Mouse (Mus musculus) MEL-GATA-1-ER (cell line): ENCODE results near the gene Arl16.

Experiments
- DNase-seq: peaks from one replicate; pipeline ENCODE4 v3.0.0-alpha.2; 2012; ENCODE audit warnings: low read depth; ENCODE audit errors: extremely low read depth

Arl16 gene

GRCm38 (mm10) chr11:120492024-120492877, 24.8 kb upstream of the Arl16 start:
- peak; percentile 67 for DNase-seq

- peak; percentile 50 for DNase-seq
Measured at GRCm38 (mm10) chr11:120491317-120492023, 24.1 kb upstream of the Arl16 start, which contains the start of gene Slc25a10. Gene Slc25a10 (plus strand): TSS chr11:120491840.

DNA sequence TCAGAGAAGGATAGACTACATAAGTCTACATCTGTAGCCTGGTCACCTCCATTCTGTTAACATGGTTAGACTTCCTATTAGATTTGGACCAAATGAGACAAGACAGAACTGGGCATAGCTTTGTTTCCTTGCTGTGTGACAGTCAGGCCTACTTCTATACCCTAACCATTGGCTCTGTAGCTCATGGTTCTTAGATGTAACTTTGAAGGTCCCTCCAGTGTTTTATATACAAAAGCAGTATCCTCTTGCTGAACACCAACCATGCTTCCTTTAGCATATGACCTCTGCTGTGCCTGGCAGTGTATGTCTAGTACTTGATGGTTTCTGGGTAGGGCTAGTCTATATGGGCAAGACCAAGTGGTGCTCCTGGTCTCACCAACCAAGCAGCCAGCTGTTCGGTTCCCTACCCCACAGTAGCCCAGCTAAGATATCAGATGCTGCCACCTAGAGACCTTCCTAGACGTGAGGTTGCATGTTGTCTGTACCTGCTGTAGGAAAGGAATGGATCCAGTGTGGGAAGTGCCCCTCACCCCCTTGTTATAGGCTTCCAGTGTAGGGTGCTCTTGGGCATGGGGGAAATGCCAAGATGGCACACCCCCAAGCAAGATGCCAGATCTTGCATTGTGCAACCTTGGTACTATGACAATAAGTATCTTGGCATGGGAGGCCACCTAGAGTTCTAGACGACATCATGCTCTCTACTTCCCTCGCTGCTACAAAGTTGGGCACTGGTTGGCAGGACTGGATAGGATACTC, 23.1 kb upstream of the Arl16 start:
- DNase-seq = no peak

GRCm38 (mm10) chr11:120489054-120489761, 21.8 kb upstream of the Arl16 start:
- DNase-seq = peak; percentile 79

DNA sequence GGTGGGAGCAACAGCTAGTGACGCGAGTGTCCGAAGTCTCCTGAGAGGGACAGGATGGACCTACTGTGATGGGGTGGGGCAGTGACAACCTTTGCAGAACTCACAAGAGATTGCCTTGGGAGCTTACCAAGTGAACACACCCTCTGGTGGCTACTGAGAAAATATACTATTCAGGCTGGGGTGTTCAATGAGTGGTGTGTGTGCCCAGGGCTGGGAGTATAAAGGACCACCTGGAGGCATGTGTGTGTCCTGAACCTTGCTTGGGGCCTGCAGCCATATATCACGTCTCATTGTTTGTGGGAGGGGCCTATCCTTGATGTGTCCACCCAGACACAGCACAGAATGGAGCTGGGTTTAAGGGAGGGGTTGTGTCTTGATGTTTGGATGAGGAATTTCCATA, 21.1 kb upstream of the Arl16 start:
- DNase-seq = no peak

DNA sequence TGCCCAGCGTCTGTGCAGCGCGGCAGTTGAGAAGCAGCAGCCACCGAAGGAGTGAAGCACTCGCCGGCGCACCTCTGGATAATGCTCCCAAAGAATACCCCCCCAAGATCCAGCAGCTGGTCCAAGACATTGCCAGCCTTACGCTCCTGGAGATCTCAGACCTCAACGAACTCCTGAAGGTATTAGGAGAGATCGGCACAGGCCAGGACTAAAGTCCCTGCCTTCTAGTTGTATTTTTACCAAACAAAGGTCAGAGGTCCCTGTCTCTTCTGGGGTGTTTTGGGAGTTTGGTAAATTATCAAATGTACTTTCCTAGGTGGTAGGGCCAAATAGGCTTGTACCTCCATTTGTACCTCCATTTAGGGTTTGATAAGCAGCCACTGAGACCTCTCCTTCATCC, 17.8 kb upstream of the Arl16 start:
- no peak for DNase-seq

- peak; percentile 83 for DNase-seq
Measured at GRCm38 (mm10) chr11:120484265-120484981, 17.0 kb upstream of the Arl16 start, which contains the start of gene Mrpl12. Gene Mrpl12 (plus strand): TSS chr11:120484613.

DNA sequence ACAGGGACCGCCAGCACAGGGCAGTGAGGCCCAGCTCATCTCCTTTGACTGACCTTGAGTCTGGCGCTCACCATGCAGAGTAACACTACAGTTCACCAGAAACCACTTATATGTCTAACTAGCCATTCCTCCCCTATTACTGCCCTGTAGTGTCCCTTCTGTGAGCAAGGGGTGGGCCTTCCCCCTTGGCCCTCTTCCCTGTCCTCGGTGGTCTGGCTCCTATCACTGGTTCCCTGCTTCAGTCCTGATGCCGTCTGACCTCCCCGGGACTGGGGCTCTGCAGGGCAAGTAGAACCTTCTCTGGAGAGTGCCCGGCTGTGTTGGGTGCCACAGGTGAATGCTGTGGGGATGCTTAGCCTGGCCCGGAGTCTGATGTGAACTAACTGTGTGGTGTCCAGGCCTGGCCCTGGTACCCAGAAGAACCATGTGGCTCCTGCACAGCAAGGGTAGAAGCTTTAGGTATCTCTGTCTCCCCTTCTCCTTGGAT, 16.1 kb upstream of the Arl16 start:
- no peak for DNase-seq

DNA sequence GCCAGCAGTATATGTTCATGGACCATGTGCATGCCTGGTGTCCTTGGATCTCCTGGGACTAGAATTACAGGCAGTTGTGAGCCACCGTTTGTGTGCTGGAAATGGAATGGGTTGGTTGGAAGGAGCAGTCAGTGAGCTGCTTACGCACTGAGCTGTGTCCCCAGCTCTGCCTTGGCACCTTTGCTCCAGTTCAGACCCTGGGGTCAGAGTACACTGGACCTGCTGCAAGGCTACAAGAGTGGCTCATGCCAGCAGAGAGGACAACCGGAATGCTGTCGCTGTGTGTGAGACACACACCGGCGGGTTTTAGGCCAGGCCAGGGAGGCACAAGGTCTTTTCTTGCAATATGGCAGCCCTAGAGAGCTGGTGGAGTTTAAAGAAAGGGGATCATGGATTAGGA, 4.6 kb upstream of the Arl16 start:
- no peak for DNase-seq

DNA sequence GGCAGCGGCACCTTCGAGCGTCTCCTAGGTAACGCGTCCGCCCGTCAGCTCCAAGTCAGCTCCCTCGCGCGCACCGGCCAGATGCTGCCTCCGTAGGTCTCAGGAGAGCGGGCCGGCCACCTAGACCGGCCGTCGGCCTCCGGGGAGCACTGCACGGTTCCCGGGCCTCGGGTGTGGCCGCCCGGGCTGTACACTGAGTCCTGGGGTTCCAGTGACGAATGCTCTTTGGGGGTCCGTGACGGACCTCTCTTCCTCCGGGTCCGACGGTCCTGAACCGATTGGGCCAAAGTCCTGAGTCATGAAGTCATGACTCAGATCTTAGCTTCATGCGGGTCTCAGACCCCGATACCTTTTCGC, 307 bp upstream of the Arl16 start:
- DNase-seq = no peak

DNA sequence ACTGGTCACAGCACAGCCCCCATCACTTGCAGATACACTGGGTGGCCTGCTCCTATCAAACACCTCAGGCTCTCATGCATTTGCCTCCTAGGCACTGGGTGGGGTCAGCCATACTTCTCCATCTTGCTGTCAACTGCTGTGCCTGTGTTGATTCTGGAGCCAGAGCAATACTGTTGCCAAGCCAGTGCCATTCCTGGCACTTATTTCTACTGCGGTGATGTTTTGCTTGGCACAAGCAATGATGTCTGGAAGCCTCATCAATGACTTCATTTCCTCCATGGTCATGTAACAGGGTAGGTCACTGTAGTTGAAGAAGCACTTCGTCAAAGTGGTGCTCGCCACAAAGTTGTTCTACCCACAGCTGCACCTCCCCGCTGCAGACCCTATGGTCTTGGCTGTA, 1.9 kb downstream of the Arl16 start:
- no peak for DNase-seq

DNA sequence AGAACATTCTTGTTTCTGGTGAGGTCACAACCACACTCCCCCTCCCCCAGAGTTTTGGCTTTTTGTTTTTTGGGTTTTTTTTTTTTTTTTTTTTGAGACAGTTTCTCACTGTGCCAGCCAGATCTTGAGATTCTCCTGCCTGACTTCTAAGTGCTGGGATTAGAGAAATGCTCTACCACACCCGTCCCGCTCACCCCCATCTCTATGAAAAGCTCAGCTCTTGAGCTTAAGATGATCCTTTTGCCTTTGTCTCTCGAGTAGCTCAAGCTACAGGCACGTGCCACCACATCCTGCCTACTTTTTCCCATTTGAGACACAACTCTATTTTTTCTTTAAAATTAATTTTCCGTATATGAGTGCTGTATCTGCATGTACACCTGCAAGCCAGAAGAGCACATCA, 3.0 kb downstream of the Arl16 start:
- DNase-seq = no peak

DNA sequence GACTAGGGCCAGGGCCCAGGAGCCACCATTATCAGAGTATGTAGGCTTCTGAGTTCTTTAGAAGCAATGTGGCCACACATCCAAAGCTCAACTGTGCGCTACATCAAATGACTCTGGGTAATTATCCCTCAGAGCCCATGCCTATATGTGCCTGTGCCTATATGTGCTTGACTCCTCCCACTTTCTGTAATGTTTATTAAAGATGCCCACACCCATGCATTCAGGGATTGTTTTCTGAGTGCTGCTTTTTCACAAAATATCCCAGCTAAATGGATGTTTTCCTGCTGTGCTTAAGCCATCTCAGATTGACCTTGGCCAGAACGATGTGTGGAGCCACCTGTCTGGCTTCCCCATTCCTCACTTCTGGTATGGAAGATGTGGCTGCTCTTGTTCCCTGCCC, 3.9 kb downstream of the Arl16 start:
- DNase-seq = no peak

GRCm38 (mm10) chr11:120458847-120459597, 8.4 kb downstream of the Arl16 start:
- DNase-seq = no peak

GRCm38 (mm10) chr11:120457772-120458751, 9.3 kb downstream of the Arl16 start, which contains the start of the genes Oxld1 and Ccdc137:
Gene Oxld1 (minus strand): TSS chr11:120458068.
Gene Ccdc137 (plus strand): TSS chr11:120458115.
- peak; percentile 79 for DNase-seq

DNA sequence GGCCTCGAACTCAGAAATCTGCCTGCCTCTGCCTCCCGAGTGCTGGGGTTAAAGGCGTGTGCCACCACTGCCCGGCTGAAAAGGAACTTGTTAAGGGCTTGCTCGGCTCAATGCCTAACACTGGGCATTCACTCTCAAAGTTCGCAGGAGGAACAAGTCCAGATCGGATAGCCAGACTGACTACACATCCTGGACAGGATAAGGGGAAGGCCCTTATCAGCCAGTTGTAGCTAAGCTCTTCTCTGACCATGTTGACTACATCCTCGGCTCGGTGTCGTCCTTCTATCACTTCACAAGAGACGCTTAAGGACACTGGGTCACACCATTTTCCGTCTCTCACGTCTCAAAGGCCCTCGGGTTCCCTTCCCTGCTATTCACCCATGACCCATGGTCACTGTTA, 10.0 kb downstream of the Arl16 start:
- DNase-seq = peak; percentile 59

GRCm38 (mm10) chr11:120455413-120455812, 12.0 kb downstream of the Arl16 start:
- no peak for DNase-seq

GRCm38 (mm10) chr11:120454965-120455364, 12.4 kb downstream of the Arl16 start:
- DNase-seq = no peak
